Mouse (Mus musculus): Measurements from ENCODE around the gene Lig4. TPM values are rescaled to one million over a fixed set of nuclear protein-coding genes. Genes with fewer than 3 reads are reported as not detected.

Lig4 gene
- total RNA-seq (2021): 1 to 10 TPM; 4.9 to 5.0 TPM
- long read RNA-seq, experiment 1, full-length matches to known transcripts: 1 of 1 reads
- long read RNA-seq, experiment 1, partial matches to known transcripts: 0 of 1 reads
- long read RNA-seq, experiment 1, other reads (novel, unspliced or antisense): 0 of 1 reads
- long read RNA-seq, experiment 2: 0 reads

DNA sequence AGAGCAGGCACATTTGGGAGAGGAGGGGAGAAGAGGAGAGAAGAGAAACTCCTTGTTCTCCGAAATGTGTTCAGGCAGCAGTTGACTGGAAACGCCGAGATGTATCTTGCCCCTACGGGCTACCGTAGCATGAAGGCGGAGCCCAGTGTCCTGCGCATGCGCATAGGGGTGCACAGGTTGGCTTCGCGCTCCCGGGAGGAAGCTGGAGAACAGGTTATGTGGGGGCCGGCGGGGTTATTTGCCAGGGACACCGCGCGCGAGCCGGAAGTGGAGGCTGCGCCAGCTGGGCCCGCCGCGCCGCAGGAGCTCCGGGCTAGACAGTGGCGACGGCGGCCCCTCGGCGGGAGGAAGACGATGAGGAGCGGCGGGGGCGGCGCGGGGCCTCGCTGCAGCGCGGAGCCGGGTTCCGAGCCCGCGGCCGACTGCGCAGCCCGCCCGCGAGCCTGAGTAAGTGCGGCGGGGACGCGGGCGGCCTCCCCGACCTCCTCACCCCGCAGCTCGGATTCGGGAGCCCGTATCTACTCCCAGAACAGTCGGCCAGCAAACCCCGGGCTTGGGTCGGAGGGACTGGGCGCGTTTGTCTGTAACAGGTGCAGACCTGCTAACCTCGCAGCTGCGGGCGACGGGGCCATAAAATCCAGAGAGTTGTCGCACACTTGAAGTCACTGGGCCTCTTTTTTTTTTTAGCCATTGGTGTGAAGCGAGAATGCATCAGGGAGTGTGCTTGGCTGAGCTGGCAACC is at the start of gene Lig4, which contains the start of gene Abhd13:
TSS of gene Lig4 (minus strand) at position 114 of the 742 bp plus-strand sequence.
TSS of gene Abhd13 (plus strand) at position 135 of the 742 bp plus-strand sequence.
- DNase-seq: peak; percentile 99

DNA sequence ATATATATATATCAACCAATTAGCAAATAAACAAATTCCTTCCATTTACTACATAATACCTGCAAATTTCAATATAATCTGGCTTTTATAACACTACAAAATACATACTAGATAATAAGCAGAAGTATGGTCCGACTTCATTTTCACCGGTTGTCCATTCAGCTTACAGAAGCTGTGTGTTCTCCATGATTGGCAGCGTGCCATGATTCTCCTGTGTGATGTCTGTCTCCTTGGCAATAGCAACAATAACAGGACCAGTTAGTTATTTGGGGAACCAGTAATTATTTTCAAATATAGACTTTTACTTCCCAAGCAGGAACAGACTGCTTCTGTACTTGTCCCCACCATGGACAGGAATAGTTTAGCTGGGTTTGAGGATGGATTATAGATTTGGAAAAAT is 39.7 kb upstream of the Lig4 start:
- peak; percentile 14 for DNase-seq

DNA sequence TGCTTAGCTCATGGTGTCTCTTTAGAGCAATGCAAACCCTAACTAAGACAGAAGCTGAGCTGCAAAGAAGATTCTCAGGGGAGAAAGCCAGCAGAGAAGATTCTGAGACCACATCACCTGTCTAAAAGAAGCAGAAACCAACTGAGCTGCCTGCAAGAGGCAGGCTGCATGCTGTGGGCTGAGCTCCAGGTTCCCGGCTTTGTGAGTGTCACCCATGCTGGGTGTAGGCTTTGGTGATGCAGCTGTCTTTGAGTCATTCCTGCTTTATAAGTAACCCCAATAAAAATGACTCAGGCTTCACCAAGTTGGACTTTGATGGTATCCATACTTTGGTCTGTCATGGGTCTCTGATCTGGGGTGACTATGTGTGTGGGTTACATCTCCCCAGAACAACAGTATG is 38.8 kb upstream of the Lig4 start:
- no peak for DNase-seq

DNA sequence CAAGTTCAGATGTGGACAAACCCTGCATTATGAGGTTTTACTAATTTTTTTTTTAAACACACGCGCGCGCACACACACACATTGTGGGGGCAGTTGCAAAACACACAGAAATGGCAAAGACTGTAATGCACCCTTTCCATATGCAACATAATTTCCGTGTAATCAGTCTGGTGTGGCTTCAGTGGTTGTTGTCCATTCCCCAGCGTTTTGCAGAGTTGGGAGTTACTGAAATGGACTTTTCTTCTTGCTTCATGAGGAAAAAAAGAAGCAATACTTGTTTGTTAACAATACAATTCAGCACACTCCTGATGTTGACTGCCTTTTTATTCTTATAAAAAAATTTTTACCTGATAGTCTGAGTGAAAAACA is 30.2 kb upstream of the Lig4 start:
- DNase-seq: no peak

DNA sequence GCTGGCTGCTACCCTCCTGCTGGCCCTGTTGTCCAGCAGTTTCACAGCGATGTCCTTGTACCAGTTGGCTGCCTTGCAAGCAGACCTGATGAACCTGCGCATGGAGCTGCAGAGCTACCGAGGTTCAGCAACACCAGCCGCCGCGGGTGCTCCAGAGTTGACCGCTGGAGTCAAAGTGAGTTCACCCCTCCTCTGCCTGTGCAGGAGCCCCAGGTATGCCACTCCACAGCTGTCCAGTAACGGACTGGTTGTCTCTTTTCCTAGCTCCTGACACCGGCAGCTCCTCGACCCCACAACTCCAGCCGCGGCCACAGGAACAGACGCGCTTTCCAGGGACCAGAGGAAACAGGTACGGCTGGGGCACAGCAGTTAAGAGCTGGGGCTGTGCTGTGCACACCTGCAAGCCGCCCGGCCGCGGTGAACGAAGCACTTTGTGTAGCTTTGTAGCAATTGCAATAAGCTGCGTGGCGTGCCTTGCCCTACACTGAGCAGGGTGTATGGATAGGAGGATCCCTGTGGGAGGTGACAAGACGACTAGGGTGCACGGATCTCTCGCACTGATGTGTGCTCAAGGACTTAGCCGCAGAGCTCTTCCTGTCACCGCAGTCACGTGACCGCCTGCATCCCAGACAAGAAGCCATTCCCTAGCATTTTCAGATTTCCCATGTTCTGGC is 29.6 kb upstream of the Lig4 start:
- peak; percentile 55 for DNase-seq

DNA sequence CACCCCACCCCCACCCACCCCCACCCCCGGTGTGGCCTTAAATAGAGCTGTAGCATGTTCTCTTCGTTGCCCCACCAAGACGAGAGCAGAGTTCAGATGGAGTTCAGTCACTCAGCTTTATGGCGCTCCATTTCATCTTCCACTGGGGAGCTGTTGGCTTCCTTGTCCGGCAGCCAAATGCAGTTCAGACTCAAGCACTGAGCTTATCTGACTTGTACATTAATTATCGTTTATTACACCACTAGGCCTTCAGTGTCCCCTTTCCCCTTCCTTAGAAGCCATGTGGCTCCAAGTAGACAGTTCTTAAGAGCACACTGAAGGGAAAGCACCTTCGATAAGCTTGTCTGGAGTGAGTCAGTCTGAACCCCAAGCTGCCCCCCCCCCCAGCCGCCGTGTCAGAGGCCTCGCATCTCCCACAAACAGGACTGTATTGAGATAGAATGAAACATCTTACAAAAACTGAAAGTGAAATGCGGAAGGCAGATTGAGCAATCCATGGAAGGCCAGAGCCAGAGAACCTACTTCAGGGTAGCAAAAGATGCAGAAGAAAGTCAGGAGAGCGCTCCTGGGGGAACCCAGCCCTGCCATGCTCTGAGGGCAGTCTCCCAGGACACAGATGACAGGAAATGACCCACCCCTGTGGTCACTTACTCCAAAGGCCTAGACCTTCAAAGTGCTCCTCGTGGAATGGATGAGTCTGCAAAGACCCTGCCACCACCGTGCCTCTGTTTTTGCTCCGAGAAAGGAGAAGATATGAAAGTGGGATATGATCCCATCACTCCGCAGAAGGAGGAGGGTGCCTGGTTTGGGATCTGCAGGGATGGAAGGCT is 28.9 kb upstream of the Lig4 start, which contains the start of gene Tnfsf13b:
TSS of gene Tnfsf13b (plus strand) at position 312 of the 830 bp plus-strand sequence.
- DNase-seq: peak; percentile 16

DNA sequence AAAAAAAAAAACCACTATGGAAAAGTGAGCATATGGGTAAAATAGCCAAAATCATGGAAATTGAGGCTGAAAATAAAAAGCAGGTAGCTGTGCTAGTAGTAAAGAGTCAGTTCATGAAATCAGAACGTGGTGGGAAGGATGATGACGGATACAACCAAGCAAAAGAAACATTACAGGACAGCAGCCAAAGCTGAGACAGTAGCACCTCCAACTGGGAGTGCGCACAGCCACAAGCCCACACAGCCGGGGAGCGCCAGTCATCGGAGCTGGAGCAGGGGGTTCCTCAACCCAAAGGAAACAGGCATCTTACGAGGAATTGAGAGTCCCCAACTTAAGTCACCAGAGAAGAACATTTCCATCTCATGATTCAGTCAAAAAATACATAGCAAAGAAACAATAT is 26.6 kb upstream of the Lig4 start:
- DNase-seq: no peak

DNA sequence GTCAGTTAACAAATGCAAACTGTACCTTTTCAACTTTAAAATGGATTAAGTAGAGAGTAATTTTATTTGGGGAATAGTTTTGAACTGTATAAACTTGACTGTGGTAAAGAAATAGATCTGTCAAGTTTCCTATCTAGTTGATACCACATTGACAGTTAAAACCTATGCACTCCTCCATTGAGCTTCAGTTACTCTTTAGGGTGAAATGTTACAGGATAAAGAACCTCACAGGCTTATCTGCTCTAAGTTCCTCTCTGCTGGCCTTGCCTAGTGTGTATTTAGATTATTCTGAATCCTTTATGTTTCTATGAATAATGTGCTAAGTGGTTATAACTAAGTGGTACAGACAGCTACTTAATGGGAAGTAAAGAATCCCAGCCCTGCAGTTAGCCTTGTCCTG is 2.7 kb upstream of the Lig4 start:
- DNase-seq: no peak

DNA sequence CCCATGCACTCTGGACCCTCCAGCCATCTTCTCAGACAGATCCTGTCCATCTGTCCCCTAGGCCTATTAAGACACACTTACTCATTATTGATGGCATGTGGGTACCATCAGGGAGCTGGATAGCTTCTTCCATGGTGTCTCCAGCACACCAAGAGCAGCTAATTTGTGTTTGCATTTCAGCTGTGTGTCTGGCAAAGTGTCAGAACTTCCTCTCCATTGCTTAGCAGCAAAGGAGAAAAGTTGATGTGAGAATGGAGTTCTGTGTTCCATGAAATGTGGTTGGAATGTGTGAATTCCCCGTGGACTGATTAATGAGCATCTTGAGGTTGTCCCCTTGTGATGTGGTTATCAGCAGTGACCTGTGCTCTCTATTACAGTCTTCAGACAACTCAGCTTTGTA is 2.3 kb upstream of the Lig4 start:
- DNase-seq: no peak

DNA sequence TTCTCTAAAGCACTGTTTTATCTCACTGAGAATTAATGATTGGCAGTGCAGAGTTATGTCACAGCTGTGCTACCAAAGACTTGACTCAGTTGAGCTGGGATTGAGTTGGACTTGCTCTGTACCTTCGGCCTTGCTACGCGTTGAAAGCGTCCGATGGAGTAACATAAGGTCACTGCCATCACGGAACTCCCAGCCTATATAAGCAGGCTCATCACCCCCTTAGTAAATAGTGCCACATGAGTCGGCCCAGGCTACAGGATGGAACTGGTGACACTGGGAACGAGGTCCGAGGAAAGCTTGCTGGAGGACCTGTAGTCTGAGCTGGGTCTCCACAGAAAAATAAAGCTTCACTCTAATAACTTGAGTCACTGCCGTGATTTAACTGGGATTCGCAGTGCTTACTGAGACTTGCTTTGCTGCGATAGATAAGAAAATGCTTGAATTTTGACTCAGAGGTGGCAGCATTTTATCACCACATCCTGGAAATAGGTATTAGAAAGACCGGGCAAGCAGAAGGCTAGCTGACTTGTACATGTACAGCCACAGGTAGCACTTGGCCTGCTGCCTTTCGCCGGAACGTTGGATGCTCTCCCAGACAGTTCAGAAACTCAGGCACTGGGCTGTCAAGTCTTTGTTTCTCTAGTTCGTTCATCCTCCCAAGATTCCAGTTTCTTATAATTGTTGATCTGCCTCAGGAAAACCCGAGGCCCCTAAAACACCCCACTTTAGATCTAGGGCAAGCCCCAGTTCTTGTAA is 1.2 kb upstream of the Lig4 start:
- DNase-seq: peak; percentile 10

DNA sequence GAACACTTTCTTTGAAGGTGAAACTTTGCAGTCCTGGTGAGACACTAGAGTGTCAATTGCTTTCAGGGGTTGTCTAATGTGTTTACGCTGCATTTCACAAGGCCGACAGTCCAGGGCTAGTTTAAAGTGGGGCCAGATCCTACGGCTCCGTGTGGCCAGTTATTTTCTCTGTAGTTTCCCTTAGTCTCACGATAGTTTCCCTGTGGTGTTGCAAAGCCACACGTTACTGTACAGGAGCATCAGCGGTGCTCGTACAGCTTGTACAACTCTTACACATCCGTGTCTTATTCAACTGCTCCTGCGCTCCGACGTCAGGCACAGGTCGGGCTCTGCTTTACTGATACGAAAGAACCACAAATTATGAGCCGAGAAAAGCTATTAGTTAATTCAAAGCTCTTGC is 470 bp downstream of the Lig4 start:
- peak; percentile 13 for DNase-seq

DNA sequence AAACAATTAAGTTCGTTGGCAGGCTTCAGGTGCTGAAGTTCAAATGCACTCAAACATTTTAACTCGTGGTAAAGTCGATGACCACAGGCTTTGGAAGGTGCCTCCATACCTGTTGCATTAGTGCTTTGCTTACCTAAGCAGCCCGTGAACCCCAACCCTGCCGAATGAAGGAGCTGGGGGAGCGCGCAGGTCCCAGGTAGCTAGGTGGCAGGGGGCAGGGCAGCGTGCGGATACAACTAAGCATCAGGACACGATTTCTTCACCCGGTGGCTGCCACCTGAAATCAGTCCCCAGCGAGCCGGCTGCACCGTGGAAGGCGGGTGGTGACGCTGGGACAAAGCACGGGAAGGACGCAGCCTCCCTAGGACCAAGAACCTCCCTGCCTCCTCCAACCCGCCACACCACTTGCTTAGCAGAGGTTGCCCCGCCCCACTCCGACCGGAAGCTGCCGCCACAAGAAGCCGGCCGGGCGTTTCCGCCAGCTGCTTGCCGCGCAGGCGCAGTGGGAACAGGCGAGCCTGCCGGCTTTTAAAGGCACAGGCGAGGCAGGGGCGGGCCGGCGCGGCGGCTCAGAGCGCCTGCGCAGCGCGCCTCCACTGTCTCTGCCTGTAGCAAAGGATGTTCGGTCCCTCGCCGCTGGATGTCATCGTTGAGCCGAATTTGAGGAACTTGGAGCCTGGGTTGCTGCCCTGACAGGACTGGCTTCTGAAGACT is 1.4 kb downstream of the Lig4 start:
- DNase-seq: peak; percentile 99

DNA sequence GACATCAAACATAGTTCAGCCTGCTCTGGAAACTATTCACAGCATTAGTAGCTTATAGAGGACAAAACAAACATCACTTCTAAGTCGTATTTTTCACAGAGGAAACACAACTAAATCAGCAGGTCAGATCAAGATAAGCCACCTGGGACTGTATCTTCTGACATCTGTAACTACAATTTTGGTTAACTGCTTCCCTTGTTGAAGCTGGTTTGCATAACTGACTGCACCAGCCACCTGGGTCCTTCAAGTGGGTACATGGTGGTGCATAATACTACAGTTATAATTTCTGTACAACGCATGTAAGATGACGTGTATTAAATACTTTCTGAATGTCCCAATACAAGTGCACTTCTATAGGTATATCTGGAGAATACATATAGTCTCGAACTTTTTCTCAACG is 2.2 kb downstream of the Lig4 start:
- no peak for DNase-seq

DNA sequence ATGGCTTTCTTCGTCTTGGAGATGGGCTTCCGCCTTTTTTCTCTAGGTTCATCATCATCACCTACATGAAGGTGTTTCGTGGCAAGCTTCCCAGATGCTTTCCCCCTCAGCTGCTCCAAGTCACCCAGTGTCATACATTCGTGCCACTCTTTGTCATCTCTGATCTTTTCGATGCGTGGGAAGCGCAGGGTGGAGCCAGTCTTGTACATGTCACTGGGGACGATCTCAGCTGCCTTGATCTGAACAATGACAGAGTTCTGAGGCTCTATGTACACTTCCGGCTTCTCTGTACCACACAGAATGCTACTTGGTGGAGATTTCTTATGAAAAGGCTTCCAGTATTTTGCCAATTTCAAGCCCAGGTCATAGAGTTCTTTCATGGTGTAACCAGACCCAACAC is 5.6 kb downstream of the Lig4 start:
- DNase-seq: no peak

DNA sequence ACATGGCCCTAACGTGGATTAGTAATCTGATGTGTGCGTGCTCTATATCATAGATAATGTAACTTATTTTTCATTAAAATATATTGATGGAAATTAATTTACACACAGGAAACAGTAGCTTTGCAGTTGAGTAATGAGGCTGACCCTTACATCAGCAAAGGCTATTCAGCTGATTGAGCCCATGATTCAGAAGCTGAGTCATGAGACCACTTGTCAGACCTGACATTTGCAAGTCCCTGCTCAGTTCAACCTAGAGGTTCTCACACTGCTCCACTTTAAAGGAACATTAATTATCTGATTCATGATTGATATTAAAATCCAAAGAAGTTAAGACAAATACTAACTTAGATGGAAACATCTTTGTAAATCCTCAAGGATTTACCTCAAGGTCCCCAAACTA is 17.6 kb downstream of the Lig4 start:
- DNase-seq: peak; percentile 7

DNA sequence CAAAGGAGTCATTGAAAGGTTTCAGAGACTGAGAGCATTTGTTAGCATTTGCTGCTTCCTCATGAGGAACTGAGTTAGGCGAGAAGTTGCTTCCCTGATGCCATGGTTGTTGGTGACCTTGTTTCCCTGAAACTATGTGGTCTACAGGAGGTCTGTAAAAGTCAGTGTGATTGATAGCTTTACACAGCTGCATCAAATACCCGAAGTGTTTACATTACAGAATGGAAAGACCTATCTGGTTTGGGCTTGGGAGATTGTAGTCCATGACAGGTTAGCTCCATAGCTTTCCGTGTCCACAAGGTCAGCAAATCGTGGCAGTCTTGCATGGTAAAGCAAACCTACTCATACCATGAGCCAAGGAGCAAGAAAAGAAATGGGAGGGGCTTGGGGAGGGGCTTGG is 19.1 kb downstream of the Lig4 start:
- no peak for DNase-seq

DNA sequence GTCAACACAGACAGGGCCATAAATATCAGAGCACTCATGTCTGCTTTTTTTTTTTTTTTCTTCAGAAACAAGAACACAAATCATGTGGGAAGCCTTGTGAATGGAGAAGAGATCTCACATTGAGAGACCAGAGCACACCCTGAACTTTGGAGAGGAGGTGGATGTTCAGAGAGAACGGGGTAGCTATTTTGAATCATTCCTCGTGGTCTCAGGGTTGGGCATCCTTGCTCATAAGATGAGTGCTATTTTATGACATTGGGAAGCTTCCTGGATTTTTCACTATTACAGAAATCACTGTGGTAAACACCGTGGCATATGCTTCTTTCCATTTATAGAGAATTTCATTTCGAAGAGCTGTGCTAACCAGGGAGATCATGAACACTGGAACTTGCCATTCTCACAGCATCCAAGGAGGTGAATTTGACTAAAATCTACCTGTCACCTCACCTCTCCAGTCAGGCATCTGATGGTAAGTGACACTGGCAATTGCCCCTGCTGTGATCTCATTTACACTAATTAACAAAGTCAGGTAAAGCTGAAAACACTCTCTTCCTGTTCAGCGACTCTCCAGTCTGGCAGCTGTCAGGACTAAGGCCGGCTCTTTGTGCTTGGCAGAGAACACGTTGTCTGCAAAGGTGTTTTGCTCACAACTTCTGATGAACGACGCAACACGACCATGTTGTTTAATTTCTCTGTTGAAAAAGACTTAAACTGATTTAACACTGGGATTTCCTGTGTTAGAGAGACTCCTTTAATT is 28.2 kb downstream of the Lig4 start:
- no peak for DNase-seq

DNA sequence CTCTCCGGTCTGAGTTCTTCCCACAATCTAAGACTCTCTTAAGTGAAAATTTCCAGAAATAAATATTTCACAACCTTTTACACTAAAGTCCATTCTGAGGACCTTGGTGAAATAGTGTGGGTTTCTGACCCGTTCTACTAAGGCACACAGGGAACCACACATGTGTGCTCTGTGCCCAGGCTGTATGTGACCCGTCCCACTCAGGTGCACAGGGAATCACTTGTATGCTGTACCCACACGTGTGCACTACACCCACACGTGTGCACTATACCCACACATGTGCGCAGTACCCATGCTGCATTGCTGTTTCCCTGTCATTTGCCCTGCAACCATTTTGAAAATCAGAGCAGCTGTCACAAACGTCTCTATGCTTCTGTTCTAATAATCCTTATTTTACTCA is 41.9 kb downstream of the Lig4 start:
- no peak for DNase-seq

DNA sequence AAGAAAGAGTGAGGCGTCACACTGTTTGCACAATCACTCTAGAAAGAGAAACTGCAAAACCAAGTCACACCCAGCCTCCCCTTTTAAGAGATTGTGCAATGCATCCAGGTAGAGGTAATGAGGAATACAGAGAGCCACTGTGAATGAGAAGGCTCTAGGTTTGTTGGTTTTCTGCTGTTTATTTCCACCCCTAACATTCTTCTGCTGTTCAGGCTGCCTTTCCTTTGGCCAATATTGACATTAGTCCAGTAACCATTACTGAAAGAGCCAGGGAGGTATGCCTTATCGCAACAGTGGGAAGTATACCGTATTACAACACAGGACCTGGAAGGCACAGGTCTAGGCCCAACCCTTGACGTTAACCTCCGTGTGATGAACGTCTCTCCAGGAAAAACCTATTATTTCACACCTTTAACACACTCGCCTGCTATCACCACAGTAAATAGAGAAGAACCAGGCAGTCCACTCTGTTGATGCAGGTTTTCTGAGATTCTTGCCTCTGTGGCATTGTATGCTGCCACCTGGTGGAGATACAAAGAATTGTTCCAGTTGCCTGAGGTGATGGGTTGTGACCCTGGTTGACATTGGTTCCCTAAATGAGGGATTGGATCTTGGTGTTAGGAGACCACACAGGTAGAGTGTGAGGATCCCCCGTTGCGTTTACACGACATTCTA is 42.5 kb downstream of the Lig4 start:
- DNase-seq: peak; percentile 51

DNA sequence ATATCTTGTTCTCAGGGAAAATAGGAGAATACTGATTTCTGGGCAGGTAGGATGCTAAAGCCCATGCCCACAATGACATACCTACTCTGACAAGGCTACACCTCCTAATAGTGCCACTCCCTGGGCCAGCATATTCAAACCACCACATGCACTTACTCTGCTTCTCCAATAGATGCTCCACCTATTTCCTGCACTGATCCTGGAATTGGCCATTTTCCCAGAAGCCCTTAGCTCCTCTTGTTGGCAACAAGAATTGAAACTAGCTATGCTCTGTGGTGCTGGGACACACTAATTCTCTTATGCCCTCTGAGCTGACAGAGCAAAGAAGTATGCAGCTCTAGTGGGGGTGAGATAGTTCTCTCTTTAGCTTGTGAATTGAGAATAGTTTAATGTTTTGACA is 44.8 kb downstream of the Lig4 start:
- no peak for DNase-seq
